Mouse (Mus musculus) naive thymus-derived CD4-positive, alpha-beta T cell, adult 2 months (primary cell): ENCODE data around the gene Nup98.

Source experiments
- DNase-seq: peaks from one replicate; pipeline ENCODE4 v3.0.0-alpha.2; 2011; ENCODE audit warnings: low read depth

Nup98 gene

DNA sequence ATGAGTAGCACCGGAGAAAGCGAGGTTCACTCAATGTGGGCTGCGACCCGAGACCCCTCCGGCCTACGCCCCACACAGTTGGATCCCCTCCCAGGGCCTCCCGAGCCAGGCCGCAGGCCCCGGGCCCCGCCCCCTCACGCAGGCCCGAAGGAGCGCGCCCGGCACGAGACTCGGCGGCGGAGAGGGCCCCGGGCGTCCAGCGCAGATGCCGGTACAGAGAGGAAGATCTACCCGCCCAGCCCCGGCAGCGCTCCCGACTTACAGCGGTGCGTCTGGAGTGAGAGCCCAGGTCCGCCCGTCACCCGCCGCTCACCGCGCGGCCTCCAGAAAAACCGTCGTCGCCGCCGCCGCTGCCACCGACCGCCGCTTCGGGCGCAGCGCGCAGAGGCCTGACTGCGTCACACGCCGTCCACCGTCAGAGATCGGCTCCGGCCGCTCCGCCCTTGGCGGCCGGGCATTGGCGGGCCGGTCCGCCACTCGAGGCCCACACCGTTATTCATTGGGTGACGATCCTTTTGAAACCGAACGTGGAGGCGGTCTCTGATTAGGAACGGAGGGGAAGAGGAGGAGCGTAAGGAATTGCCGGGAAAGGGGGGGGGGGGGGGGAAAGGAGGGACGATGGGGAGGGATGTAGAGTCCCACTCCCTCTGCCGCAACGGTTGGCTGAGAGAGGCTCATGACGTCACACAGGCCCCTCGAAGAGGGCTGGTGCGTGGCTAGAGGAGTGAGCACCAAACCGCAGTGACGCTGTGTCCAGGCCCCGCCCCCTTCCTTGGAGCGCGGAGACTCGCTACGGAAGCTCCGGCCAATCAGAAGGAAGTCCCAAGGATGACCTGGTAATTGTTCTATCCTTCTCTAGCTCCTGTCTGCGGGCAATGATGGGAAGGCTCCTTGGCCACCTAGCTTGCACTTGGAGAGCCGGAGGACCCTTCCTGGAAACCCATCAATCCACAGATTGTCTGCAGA, at the start of gene Nup98, which contains the start of gene Pgap2:
Gene Nup98 (minus strand): TSS at position 421 of the 966 bp plus-strand sequence.
Gene Pgap2 (plus strand): TSS at position 453 of the 966 bp plus-strand sequence.
- DNase-seq: peak; percentile 97

DNA sequence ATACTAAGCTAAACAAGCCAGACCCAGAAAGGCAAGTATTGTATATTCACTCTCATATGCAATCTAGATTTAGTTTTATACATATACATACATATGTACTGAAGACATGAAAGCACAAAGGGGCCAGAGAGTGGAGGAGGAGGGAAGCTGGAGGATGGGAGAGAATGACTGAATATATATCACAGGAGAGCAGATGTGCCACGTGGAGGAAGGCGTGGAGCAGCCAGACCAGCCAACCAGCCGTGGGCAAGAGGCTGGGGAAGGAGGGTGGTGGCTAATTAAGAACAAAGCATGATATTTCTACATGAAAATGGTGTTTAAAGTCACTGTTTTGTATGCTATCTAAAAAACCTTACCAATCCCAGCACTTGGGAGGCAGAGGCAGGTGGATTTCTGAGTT, 48.8 kb upstream of the Nup98 start:
- no peak for DNase-seq

DNA sequence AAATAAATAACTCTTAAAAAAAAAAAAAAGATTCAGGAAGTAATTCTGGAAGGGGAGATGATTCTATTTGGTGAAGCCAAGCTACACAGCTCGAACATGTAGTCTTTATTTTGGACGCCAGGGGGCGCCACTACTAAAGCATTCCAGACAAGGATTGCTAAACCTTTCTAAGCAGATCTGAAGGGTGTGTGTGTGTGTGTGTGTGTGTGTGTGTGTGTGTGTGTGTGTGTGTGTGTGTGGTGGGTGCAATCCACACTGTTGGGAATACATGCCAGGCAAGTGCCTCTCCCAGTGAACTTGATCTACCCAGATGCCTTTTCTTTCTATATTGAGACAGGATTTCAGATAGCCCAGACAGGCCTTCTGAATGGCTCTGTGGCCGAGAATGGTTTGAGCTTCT, 48.2 kb upstream of the Nup98 start:
- DNase-seq: peak; percentile 91

DNA sequence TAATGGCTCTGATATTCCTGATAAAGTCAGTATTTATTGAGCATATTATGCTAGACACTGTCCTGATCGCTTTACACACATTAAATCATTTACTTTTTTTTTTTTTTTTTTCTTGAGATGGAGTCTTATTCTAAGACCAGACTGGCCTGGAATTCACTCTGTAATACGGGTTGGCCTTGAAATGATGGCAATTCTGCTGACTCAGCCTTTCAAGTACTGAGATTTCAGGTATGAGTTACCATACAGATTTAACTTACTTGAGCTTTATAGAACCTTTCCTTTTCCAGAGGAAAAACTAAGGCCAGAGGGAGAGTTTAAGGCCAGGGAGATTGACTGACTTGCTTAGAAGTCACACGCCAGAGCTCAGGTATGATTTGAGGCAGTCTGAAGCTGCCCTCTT, 46.7 kb upstream of the Nup98 start:
- no peak for DNase-seq

DNA sequence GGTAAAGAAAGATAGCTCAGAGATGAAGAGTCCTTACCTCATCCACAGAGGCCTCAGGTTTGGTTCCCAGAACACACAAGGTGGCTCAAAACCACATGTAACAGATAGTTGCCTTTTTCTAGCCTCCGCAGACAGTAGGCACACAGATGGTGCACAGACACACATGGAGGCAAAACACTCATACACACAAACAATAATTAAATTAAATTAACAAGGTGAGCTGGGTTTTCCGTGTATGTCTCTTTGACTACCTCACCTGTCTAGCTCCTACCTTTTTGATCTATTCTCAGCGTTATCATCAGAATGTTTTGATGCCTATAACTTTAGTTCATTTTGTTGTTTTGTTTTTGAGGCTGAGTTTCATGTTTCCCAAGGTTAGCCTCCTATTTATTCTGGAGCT, 46.0 kb upstream of the Nup98 start, which contains the start of gene Rhog:
Gene Rhog (minus strand): TSS at position 101 of the 400 bp plus-strand sequence.
- no peak for DNase-seq

DNA sequence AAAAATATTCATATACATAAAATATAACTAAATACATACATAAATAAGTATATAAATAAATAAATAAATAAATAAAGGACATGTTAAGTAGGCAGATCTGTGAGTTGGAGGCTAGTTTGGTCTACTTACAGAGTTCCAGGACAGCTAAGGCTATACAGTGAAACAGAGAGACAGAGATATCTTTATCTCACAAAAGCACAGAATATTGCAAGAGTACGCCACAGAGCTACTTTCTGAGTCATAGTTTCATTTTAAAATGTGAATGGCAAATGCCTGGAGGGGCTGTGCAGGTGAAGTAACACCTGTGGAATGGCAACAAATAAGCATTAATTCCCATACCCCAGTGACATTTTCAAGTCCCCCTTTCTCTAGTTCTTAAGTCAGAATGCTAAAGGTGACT, 43.7 kb upstream of the Nup98 start:
- no peak for DNase-seq

DNA sequence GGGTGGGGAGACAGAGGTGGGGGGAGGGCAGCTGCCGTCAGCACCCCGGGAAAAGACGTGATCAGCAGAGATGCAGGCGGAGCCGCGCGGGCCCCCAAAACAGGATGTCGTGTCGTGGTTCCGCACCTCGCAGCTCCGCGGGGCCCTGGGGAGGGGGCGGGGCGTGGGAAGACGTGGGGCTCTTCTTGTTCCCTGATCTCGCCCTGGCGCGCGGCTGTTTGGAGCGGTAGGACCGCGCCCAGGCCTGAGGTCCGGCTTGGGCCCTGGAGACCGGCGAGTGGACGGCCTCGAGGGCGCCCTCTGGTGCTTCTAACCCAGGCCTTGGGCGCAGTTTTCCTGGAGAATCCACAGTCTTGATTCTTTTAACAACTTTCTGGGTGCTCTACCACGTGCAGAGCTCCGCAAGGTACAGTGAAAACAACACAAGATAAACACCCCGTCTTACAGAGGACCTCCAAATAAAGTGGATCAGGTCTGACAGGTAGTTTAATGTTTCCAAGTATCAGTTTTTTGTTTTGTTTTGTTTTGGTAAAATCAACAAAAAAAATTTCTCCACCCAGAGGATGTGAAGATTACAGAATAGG, 40.7 kb upstream of the Nup98 start:
- DNase-seq: no peak

DNA sequence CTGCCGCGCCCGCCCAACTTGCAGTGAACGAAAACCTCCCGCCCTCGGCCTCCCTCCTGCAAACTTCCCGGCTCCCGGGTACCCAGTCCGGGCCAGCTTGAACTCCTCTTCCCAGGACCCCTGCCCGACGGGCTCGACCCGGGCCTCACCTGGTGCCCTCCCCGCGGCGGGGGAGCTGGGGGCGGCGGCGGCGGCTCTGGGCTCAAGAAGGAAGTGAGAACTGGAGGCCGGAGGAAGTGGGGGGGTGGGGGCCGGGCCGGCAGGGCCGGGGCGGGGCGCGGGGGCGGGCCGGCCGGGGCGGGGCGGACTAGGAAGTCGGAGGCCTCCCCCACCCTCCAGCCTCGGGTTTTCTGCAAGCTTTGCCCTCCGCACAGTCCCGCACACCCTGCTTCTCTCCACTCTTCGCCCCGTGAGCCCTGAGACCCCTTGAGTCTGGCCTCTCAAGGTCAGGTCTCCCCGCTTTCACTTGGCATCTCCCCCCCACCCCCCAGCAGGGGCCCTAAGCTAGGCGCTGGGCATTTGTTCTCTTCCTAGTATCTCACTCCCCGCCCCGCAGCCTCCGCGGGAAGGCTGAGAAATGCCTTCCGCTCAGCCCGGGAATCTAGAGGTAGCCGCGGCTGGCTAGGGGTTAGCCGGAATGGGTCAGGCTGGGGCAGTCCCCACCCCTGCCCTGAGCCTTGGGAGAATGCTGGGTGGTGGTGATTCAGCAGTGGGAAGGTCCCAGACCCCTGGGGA, 40.1 kb upstream of the Nup98 start:
- DNase-seq: peak; percentile 92

DNA sequence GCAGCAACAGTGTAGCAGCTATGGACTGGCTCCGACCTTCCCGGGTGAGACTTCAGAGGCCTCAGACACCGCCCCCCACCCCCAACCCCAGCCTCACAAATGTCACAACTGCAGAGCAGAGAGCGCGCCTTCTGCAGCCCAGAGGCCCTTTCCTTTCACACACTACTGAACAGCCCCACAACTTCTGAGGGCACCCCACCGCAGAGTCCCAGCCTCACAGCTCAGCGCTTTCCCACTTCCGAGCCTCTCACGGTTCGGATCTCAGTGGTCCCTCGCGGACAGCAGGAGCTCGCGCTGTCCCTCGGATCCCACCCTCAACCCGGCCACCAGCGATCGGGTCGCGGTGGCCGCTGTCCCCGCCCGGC, 39.5 kb upstream of the Nup98 start:
- peak; percentile 81 for DNase-seq

DNA sequence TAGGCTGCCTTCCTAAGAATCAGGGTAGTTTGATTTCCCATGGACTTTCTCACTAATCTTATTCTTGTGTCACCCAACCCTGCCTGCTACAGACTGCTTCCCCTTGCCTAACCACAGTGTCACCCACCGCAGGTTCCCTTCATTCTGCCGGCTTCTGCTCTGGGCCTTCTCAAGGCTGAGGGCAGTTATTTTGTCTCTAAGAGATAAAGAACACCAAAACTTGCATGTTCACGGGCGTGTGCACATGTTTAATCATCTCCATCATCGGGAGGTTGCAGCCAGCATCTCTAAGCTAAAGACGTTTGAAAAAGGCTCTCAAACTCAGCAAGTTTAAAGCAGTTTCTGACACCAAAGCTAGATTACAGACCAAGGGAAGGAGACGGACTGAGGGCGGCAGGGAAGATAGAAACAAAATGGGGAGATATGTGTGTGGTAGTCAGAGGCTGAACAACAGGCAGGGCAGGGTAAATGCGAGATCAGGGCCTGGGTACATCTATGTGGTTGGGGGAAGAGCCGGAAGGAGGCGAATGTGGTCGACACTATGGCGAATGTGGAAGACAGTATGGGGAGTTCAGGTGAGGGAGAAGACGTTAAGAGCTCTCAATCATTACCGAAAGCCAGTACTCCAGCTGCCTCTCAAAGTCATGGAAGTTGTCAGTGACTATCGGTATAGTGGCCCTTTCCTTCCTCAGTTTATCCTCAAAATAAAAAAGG, 38.9 kb upstream of the Nup98 start:
- DNase-seq: peak; percentile 63

DNA sequence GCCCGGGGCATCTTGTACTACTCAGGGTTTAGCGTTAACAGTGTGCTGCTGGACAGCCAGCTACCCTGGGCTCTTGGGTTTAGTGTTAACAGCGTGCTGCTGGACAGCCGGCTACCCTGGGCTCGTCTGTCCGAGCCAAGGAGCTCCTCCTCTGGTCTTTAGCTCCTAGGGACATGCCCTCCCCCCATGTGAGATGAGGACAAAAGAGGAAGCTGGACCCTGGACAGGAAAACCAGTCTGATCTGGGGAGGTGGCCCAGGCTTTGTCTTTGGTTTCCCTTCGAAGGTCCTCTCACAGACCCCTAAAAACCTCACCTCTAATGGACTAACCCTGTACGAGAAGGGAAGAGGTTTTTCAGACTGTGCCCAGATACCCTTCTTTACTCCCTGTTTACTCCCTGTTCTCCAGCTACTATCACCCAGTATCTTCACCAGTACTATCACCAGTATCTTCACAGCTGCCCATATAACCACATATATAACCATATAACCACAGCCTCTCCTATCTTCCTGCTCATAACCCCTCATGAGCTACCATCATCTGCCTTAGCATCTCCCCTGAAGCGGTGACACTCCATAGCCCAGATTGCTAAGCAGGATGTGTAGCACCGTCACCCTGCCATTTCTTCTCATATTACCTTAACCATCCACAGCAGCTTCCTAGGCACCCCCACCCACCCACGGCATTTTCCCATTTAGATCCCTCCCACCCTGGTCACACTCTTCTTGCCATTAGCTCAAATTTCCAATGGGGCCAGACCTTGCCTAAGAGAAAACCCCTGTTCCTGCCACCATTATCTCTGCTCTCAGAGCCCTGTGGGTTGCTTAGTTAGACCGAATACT, 37.2 kb upstream of the Nup98 start:
- DNase-seq: no peak

DNA sequence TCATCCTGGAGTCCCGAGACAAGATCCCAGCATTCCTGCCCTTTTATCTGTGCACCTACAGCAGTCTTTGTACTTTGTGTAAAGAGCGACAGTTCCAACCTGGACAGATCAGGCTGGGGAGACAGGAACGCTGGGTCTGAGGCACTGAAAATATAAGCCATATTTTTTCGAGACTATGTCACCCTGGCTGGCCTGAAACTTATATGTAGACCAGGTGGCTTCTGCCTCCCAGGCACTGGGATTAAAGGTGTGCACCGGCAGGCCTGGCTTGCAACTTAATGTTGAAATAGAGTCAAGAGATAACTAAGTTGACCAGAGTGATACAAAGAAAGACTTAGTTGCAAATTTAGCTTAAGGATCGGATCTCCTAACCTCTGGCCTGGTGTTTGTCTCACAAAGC, 36.3 kb upstream of the Nup98 start:
- DNase-seq: no peak

DNA sequence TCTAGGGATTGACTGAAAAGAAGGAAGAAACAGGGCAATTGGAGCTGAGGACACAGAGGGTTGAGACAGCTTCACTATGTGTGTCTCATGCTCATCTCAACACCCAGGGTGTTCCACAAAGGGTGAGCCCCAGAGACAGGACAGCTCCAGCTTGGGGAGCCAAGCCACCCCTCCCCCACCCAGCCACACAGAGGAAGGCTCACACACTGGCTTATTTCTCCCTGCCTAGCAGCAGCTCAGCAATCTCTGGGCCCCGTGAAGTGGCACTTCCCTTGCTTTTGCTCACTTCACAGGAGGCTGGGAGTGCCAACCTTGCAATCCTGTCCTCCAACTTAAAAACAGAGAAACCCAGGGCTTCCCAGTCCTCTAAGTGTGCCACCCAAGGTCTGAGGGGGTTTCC, 35.8 kb upstream of the Nup98 start:
- peak; percentile 47 for DNase-seq

DNA sequence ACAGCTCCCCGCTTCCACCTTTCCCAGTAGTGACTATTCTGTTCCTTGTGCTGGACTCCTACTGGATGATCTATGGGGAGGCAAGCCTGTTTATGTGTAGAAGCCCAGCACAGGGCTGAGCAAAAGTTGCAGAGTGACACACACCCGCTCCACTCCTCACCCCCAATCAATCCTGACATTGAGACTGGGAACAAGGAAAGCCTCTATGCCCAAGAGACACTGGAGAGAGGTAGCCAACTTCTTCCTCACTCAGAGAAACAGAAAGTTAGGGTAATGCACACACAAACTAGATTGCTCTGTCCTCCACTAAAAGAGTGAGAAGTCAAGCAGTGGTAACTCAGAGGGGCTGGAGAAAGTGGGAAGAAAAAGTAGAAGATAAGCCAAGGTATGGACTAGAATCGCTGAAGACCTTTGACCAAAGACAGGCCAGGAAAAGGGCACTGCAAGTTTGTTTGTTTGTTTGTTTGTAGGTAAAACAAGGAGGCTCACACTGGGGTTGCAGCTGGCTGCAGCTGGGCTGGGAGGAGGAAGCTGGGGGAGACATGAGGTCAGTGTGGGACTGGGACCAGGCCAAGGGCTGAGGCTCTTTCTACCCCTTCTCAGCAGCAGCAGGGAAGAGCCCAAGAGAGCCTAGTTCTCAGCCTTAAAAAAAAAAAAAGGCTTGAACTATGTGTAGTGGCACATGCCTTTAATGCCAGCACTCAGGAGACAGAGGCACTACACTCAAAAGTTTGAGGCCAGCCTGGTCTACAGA, 35.0 kb upstream of the Nup98 start:
- DNase-seq: no peak

DNA sequence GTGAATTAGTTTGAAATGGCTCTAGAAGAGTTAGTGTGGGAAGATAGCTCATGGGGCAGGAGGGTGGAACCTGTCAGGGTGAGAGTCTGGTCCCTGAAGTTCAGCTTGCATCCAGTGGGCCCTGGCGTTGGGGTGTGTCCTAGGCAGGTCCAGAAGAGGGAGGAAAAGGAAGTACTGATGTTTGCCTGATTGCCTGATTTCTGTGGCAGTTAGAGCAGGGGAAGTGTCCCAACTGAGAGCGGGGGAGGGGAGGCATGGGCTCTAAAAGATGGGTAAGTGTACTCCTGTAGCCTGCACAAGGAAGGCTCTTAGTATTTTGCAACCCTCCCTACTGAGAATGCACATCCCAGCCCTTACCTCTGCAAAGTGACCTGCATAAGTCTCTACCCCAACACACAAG, 33.9 kb upstream of the Nup98 start:
- DNase-seq: no peak

DNA sequence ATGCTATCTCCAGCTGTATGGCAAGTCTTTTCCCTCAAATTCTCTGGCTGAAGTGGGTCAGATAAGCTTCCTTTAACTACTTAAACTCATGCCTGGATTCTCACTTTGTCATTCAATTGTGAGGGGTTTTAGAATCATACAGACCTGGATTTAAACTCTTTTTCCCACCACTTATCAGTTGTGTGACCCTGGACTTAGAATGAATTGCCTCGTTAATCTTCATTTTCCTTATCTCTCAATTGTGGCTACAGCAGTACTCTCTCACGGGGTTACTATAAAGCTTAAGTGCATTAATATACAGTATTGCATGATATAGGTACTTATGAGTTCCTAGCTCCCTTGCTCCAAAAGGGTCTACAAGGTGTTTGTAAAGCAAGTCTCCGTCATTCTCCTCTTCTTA, 32.9 kb upstream of the Nup98 start:
- DNase-seq: no peak

DNA sequence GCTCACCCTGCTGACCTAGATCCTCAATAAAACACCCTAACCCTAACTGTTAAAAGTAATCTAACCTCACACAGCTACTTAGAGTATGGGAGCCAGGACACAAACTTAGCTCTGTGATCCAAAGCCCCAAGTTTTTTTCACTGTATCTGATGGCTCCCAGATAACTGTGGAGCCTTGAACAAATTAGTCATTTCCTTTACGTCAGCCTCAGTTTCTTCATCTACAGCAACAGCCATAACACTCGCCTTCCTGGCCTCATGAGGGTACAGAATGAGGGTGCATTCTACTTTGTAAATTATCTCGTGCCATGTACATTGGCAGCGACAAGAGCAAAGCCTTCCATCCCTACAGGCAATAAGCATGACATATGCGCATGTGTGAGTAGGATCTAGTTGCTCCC, 32.4 kb upstream of the Nup98 start:
- no peak for DNase-seq

DNA sequence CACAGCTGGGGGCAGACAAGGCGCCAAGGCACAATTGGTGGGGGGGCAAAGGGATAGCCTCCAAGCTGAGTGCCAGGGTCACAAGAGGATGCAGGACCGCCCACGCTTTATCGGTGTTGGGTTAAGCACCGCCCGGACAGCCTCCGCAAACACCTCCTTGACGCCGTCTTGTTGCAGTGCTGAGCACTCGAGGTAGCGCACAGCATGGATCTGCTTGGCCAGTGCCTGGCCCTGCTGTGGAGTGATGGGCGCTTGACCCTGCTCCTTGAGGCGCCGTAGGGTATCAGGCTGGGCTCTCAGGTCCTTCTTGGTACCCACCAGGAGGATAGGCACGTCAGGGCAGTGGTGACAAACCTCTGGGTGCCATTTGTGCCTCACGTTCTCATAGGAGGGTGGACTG, 29.6 kb upstream of the Nup98 start:
- no peak for DNase-seq

DNA sequence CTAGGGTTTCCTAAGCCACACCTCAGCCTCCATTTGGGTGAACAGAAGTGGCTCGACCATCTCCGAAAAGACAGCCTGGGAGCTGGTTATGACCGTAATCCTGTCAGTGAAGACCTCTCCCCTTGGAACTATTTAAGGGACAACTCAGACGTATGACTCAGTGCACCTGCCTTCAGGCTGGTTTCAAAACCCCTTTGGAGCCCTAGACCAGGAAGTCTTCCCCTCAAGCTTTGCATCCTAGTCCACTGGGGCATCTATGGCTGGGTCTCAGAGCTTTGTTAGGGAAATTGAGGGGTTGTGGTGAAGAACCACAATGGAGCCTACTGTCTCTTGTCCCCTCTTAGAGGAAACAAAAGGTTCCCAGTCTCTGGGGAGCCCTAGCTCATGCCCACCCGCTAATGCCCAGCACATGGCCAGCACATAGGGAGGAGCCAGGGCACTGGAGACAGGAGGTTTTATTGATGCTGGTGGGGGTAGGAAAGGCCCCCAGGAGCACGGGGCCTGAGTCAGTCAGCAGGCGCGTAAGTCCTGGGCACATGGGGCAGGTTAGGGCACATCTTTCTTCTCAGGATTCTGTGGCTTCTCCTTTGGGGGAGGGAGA, 28.8 kb upstream of the Nup98 start:
- no peak for DNase-seq

DNA sequence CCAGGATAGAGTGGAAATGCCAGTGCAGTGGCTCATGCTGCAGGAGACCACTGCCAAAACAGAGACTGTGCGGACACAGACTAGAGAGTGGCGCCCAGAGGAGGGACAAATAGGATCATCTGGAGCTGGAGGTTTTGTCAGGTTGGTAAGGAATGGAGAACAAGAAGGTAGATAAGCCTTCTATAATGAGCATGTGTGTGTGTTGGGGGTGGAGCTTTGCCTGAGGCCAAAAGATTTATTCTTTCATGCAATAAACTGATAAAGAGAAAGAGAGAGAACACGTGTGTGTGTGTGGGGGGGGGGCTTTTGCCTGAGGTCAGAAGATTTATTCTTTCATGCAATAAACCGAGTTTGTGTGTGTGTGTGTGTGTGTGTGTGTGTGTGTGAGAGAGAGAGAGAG, 23.1 kb upstream of the Nup98 start:
- DNase-seq: no peak
